In genomic region chr8:107587429-107587994, GRCm38 (mm10) we compare ENCODE assay signal across 8 mouse cellular contexts. TPM values are rescaled to one million over a fixed set of nuclear protein-coding genes. Genes with fewer than 3 reads are reported as not detected.
DNase-seq lines count a peak whose midpoint lies in the region; ATAC-seq lines count a peak whose summit lies in the region.

No protein-coding gene starts in this region.

- peaks cover 6% of the 10 kb centered on the region; the same call in 1 of the 2 replicates for H3K27me3 ChIP-seq in erythroblast, embryonic 14.5 days (ENCODE audit: control insufficient read depth)
- H3K27me3 ChIP-seq in kidney, embryonic 16.5 days (ENCODE audit: insufficient read depth, low read length), result no peaks in the 10 kb centered on the region
- no peaks in the 10 kb centered on the region for H3K27me3 ChIP-seq in midbrain, embryonic 10.5 days (ENCODE audit: low read depth, poor library complexity, severe bottlenecking)

- no peaks in the 10 kb centered on the region for H3K9me3 ChIP-seq in erythroblast, embryonic 14.5 days (ENCODE audit: control insufficient read depth, low read length)
- H3K9me3 ChIP-seq in kidney, embryonic 16.5 days (ENCODE audit: low read length), result no peaks in the 10 kb centered on the region
- no peaks in the 10 kb centered on the region for H3K9me3 ChIP-seq in midbrain, embryonic 10.5 days (replicated peaks)

- H3K9ac ChIP-seq in kidney, embryonic 16.5 days (replicated peaks; ENCODE audit: low read length), result peak overlapping the region; percentile 91

- peak overlapping the region; percentile 80 for H3K27ac ChIP-seq in kidney, embryonic 16.5 days (ENCODE audit: low read length)
- peak overlapping the region; percentile 92 for H3K27ac ChIP-seq in midbrain, embryonic 10.5 days (replicated peaks)

- peak; percentile 15 to 21 for DNase-seq in lung, adult 18-20 months
- DNase-seq in lung, postnatal 25 days (ENCODE audit: low spot score), result no peak
- DNase-seq in R1 (ENCODE audit: low read depth, low spot score) (peak; percentile 45), MN1 (ENCODE audit: low spot score) (no peak)
- DNase-seq in midbrain, embryonic 10.5 days (ENCODE audit: low spot score), result no peak
- DNase-seq in adrenal gland, postnatal 10 days, result no peak

- H3K4me3 ChIP-seq in erythroblast, embryonic 14.5 days (replicated peaks), result peak overlapping the region; percentile 90
- peak overlapping the region; percentile 98 for H3K4me3 ChIP-seq in kidney, embryonic 16.5 days (ENCODE audit: low read length)
- peak overlapping the region; percentile 97 for H3K4me3 ChIP-seq in midbrain, embryonic 10.5 days

- H3K36me3 ChIP-seq in erythroblast, embryonic 14.5 days (ENCODE audit: control insufficient read depth), result peaks cover 42% of the 10 kb centered on the region
- peaks cover 30% of the 10 kb centered on the region for H3K36me3 ChIP-seq in kidney, embryonic 16.5 days (ENCODE audit: insufficient read depth, low read length)
- peaks cover 42% of the 10 kb centered on the region for H3K36me3 ChIP-seq in midbrain, embryonic 10.5 days

- H3K4me2 ChIP-seq in kidney, embryonic 16.5 days (replicated peaks; ENCODE audit: low read depth, low read length), result peak overlapping the region; percentile 78

- H3K4me1 ChIP-seq in erythroblast, embryonic 14.5 days (ENCODE audit: control insufficient read depth), result peaks cover 23% of the 10 kb centered on the region
- H3K4me1 ChIP-seq in kidney, embryonic 16.5 days (ENCODE audit: insufficient read depth, low read length), result peaks cover 10% of the 10 kb centered on the region
- peaks cover 14% of the 10 kb centered on the region for H3K4me1 ChIP-seq in midbrain, embryonic 10.5 days

- under 1% methylated on average over 17 of the region's 17 CpGs for WGBS in kidney, embryonic 16.5 days
- 1% methylated on average over 17 of the region's 17 CpGs for WGBS in midbrain, embryonic 10.5 days

- peak; percentile 31 for ATAC-seq in kidney, embryonic 16.5 days (ENCODE audit: low FRiP score, low TSS enrichment)

RNA-seq across cellular contexts. Expression of gene Psmd7, which starts 0.8 kb away (rescaled TPM):
- polyA plus RNA-seq in erythroblast, embryonic 14.5 days (2012), result 4.4 TPM in 2 replicates
- 237 and 246 TPM in 2 replicates for polyA plus RNA-seq in kidney, embryonic 16.5 days (2015; fragmentation: Nextera tagmentation; extraction: Ambion mirVana)
- polyA plus RNA-seq in midbrain, embryonic 10.5 days (2016; fragmentation: Nextera tagmentation; extraction: Ambion mirVana), result 327 and 337 TPM in 2 replicates
- total RNA-seq in adrenal gland, postnatal 10 days (2021), result 10 to 100 TPM; 83.7 to 86.5 TPM

Comparison
In these comparisons a context has a peak if more than half of its experiments do, and no peak if none do; other contexts are left out.
1. DNase-seq: peak in lung, adult 18-20 months (2 of 2) and R1 (single experiment); none in lung, postnatal 25 days (single experiment), midbrain, embryonic 10.5 days (single experiment), adrenal gland, postnatal 10 days (single experiment) and MN1 (single experiment).
2. RNA of gene Psmd7, which starts 0.8 kb away (polyA plus RNA-seq): 327 to 337 TPM in midbrain, embryonic 10.5 days and 237 to 246 TPM in kidney, embryonic 16.5 days; 4.4 TPM in erythroblast, embryonic 14.5 days; every median in the first group is over 10 times any median in the second.
3. Peak in every context shown above with its lines, with median percentiles within 50 percentile points of each other: H3K4me3 ChIP-seq.